Mouse (Mus musculus) adrenal gland, postnatal 36 days (tissue): ENCODE results near the gene Nipsnap3a. TPM values are rescaled to one million over a fixed set of nuclear protein-coding genes. Genes with fewer than 3 reads are reported as not detected.

Source experiments
- total RNA-seq, 2 experiments: library from RNA; stranded (reverse); gene quantifications; 2 replicates each; pipeline ENCODE4 v1.2.3; 2021

Gene Nipsnap3a
- total RNA-seq, 2 experiments from 2014 or later = not detected

Other genes with a start within 250 kb of the Nipsnap3a start
- gene Olfr275, start 174.7 kb upstream of the Nipsnap3a start, total RNA-seq = not detected
- gene Olfr273, start 130.0 kb upstream of the Nipsnap3a start, total RNA-seq = not detected
- gene Olfr272, start 70.1 kb upstream of the Nipsnap3a start, total RNA-seq = not detected
- gene Olfr270, start 24.7 kb upstream of the Nipsnap3a start, total RNA-seq = not detected
- gene Nipsnap3b, start 22.6 kb downstream of the Nipsnap3a start, total RNA-seq = 10 to 100 TPM; 32.8 to 57.0 TPM
- gene Abca1, start 170.6 kb downstream of the Nipsnap3a start, total RNA-seq = 100 to 1,000 TPM; 148 to 154 TPM